Mouse (Mus musculus): ENCODE measurements around the gene Gpm6b.

Gpm6b gene

GRCm38 (mm10) chrX:166304355-166304754, 65.6 kb downstream of the Gpm6b start:
- peak; percentile 50 for DNase-seq (ENCODE audit: low read depth, low spot score)

GRCm38 (mm10) chrX:166307437-166308222, 68.9 kb downstream of the Gpm6b start:
- peak; percentile 19 for DNase-seq (ENCODE audit: low read depth, low spot score)

- no peak for DNase-seq (ENCODE audit: low read depth, low spot score)
Observed at GRCm38 (mm10) chrX:166308798-166309197, 70.1 kb downstream of the Gpm6b start.

- DNase-seq (ENCODE audit: low read depth, low spot score), result no peak
Observed at GRCm38 (mm10) chrX:166315251-166315650, 76.5 kb downstream of the Gpm6b start.

- DNase-seq (ENCODE audit: low read depth, low spot score), result peak; percentile 69
Observed at GRCm38 (mm10) chrX:166316552-166317375, 78.1 kb downstream of the Gpm6b start.

- no peak for DNase-seq (ENCODE audit: low read depth, low spot score)
Observed at GRCm38 (mm10) chrX:166317376-166317679, 78.6 kb downstream of the Gpm6b start.

- peak; percentile 31 for DNase-seq (ENCODE audit: low read depth, low spot score)
Observed at GRCm38 (mm10) chrX:166323226-166323625, 84.5 kb downstream of the Gpm6b start.

- DNase-seq (ENCODE audit: low read depth, low spot score), result no peak
Observed at GRCm38 (mm10) chrX:166327621-166328020, 88.9 kb downstream of the Gpm6b start.

GRCm38 (mm10) chrX:166328219-166328901, 89.6 kb downstream of the Gpm6b start:
- no peak for DNase-seq (ENCODE audit: low read depth, low spot score)

GRCm38 (mm10) chrX:166328904-166329451, 90.3 kb downstream of the Gpm6b start:
- peak; percentile 45 for DNase-seq (ENCODE audit: low read depth, low spot score)

- no peak for DNase-seq (ENCODE audit: low read depth, low spot score)
Observed at GRCm38 (mm10) chrX:166334516-166335136, 95.9 kb downstream of the Gpm6b start.

GRCm38 (mm10) chrX:166338353-166338752, 99.6 kb downstream of the Gpm6b start:
- DNase-seq (ENCODE audit: low read depth, low spot score), result no peak

GRCm38 (mm10) chrX:166338784-166339520, 100.2 kb downstream of the Gpm6b start:
- DNase-seq (ENCODE audit: low read depth, low spot score), result no peak

- no peak for DNase-seq (ENCODE audit: low read depth, low spot score)
Observed at GRCm38 (mm10) chrX:166339911-166340310, 101.2 kb downstream of the Gpm6b start.

- DNase-seq (ENCODE audit: low read depth, low spot score), result no peak
Observed at GRCm38 (mm10) chrX:166341795-166342194, 103.1 kb downstream of the Gpm6b start.

GRCm38 (mm10) chrX:166344228-166345015, 105.7 kb downstream of the Gpm6b start:
- DNase-seq (ENCODE audit: low read depth, low spot score), result no peak

GRCm38 (mm10) chrX:166348086-166348485, 109.4 kb downstream of the Gpm6b start:
- DNase-seq (ENCODE audit: low read depth, low spot score), result no peak

GRCm38 (mm10) chrX:166348634-166349033, 109.9 kb downstream of the Gpm6b start:
- no peak for DNase-seq (ENCODE audit: low read depth, low spot score)

- peak; percentile 67 for DNase-seq (ENCODE audit: low read depth, low spot score)
Observed at GRCm38 (mm10) chrX:166351790-166352189, 113.1 kb downstream of the Gpm6b start.

- no peak for DNase-seq (ENCODE audit: low read depth, low spot score)
Observed at GRCm38 (mm10) chrX:166353412-166353811, 114.7 kb downstream of the Gpm6b start.

All from CD4-positive helper T cell, adult 2 months (primary cell).